Mouse (Mus musculus) limb, embryonic 11.5 days (tissue): ENCODE measurements around the gene Fam129a. TPM values are rescaled to one million over a fixed set of nuclear protein-coding genes. Genes with fewer than 3 reads are reported as not detected.

Experiments used
- ATAC-seq: fragments of 200-750 bp; cut with Nextera tagmentation; 2 replicates; pipeline ENCODE4 v1.8.0; 2017; ENCODE audit warnings: low read depth; ENCODE audit not compliant: insufficient number of reproducible peaks, low FRiP score, low TSS enrichment
- DNase-seq: peaks from one replicate; pipeline ENCODE4 v3.0.0-alpha.2; 2015; ENCODE audit warnings: low spot score
- H3K27ac ChIP-seq: fragments of 300-500 bp; sonication (generic); replicated peaks from 2 replicates; pipeline ENCODE4 v1.5.1; 2014; ENCODE audit warnings: low read depth, mild to moderate bottlenecking, low read length
- H3K27me3 ChIP-seq: fragments of 300-500 bp; sonication (generic); 2 replicates; pipeline ENCODE4 v1.6.1; 2014; ENCODE audit warnings: mild to moderate bottlenecking, low read length, mixed read lengths; ENCODE audit not compliant: control insufficient read depth, insufficient read depth
- H3K36me3 ChIP-seq: fragments of 300-500 bp; sonication (generic); 2 replicates; pipeline ENCODE4 v1.6.1; 2014; ENCODE audit warnings: mild to moderate bottlenecking, low read length, moderate library complexity, mixed read lengths; ENCODE audit not compliant: control insufficient read depth, insufficient read depth
- H3K4me1 ChIP-seq: fragments of 300-500 bp; sonication (generic); 2 replicates; pipeline ENCODE4 v1.6.1; 2014; ENCODE audit warnings: low read length, mixed read lengths; ENCODE audit not compliant: control insufficient read depth, insufficient read depth
- H3K4me2 ChIP-seq: fragments of 300-500 bp; sonication (generic); 2 replicates; pipeline ENCODE4 v1.6.1; 2014; ENCODE audit warnings: low read depth, mild to moderate bottlenecking, moderate library complexity; ENCODE audit not compliant: severe bottlenecking
- H3K4me3 ChIP-seq: fragments of 300-500 bp; sonication (generic); 2 replicates; pipeline ENCODE4 v1.5.1; 2014; ENCODE audit warnings: low read depth, low read length
- H3K9ac ChIP-seq: fragments of 300-500 bp; sonication (generic); 2 replicates; pipeline ENCODE4 v1.6.1; 2014; ENCODE audit warnings: mild to moderate bottlenecking, low read length
- H3K9me3 ChIP-seq: fragments of 300-500 bp; sonication (generic); 2 replicates; pipeline ENCODE4 v1.6.1; 2016; ENCODE audit warnings: low read length; ENCODE audit not compliant: control insufficient read depth
- WGBS: fragments of 180-500 bp; shearing (Covaris S2); extraction: QIAGEN DNeasy Blood & Tissue Kit; methylation state at CpG from one replicate; pipeline ENCODE4 v1.1.7; 2014; 5-methylcytosine and 5-hydroxymethylcytosine counted together
- polyA plus RNA-seq: library from polyadenylated mRNA; unstranded; fragments of >200 nt; fragmentation: Nextera tagmentation; extraction: Ambion mirVana; gene quantifications from 2 replicates; pipeline ENCODE4 v1.2.1, GENCODE M21; 2014

Gene Fam129a
- polyA plus RNA-seq, 1 experiment from 2014 or later: 0.89 TPM

DNA sequence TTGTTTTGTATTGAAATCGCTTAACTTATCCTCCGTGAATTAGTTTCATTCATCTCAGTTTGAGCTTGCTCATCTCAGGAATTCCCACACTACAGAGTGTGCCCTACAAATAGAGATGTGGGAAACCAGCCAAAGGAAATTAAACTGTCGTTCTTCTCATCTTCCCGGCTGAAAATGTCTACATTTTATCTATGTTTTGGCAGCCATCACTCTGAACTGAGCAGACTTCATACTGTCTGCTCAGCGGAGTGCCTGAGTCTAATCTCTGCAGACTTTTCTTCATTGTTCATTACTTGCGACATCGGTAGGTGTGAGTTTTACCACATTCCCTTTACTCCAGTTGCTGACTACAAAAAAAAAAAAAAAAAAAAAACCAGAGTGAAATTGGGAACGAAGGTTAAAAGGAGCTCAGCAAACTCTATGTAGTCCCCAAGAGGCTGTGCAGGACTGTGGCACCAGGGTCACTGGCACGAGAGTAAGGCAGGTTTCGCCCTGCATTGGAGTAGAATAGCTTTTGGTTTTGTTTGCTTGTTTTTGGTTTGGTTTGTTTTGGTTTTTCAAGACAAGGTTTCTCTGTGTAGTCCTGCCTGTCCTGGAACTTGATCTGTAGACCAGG, 43.4 kb downstream of the Fam129a start:
- H3K4me1 ChIP-seq: no peaks in the 10 kb centered on the region
- WGBS: 81% methylated on average over 10 of the region's 10 CpGs
- no peak for ATAC-seq
- no peaks in the 10 kb centered on the region for H3K36me3 ChIP-seq
- H3K9ac ChIP-seq: no peak overlapping the region
- H3K4me2 ChIP-seq: no peak overlapping the region
- H3K4me3 ChIP-seq: no peak overlapping the region
- no peak for DNase-seq
- no peak overlapping the region for H3K27ac ChIP-seq
- no peaks in the 10 kb centered on the region for H3K9me3 ChIP-seq
- H3K27me3 ChIP-seq: no peaks in the 10 kb centered on the region

DNA sequence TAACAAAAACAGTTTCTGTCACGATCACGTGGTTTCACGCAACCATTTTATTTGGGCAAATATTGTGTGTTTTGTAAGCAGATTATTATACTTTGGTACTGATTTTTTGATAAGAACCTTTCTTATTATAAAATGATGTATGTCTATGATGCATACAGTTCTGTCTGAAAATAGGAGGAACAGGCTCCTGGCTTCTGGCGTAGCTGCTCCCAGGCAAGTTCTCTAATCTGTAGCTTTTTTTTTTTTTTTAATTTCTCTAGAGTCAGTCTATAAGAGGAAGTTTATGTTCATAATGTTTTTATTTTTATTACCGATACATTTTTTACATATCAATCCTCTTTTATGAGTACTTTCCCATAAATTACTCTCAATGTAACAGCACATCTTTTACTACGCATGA, 44.6 kb downstream of the Fam129a start:
- ATAC-seq (no peak), DNase-seq (no peak)
- Histone ChIP-seq H3K4me3 (no peak overlapping the region), H3K27ac (no peak overlapping the region), H3K9me3 (no peaks in the 10 kb centered on the region), H3K4me2 (no peak overlapping the region), H3K27me3 (no peaks in the 10 kb centered on the region), H3K4me1 (no peaks in the 10 kb centered on the region), H3K36me3 (no peaks in the 10 kb centered on the region), H3K9ac (no peak overlapping the region)
- 94% methylated on average over 6 of the region's 6 CpGs for WGBS

DNA sequence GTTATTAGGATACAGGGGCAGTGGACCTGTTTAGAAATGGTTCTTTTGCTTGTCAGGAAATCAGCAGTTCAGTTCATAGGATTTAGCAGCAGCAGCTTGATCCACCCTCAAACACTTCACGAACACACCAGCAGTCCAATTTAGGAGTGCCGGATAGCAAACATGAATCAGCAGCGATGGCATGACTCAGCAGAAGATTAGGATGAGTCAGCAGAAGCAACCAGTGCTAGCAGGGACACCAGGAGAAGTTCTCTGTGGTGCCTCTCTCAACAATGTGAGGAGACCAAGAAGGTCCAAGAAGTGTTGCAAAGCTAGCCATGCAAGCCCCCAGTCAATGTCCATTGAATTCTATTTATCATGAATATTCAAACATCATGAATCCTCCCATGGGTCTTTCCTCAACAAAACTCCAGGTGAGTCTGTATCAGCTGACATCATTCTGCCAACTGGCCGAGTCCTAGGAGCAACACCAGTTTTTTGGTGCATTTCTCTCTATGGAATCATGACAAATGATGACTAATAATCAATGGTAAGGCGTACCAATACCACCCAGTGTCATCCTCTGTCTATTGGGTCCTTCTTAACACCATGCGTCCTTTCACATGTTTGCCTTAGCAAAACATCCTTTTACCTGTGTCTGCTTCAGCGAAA, 45.7 kb downstream of the Fam129a start:
- ATAC-seq: no peak
- Histone ChIP-seq H3K27ac (no peak overlapping the region), H3K4me3 (no peak overlapping the region), H3K27me3 (no peaks in the 10 kb centered on the region), H3K4me1 (no peaks in the 10 kb centered on the region), H3K4me2 (no peak overlapping the region), H3K36me3 (no peaks in the 10 kb centered on the region), H3K9ac (no peak overlapping the region), H3K9me3 (no peaks in the 10 kb centered on the region)
- no peak for DNase-seq
- WGBS: 87% methylated on average over 7 of the region's 7 CpGs

DNA sequence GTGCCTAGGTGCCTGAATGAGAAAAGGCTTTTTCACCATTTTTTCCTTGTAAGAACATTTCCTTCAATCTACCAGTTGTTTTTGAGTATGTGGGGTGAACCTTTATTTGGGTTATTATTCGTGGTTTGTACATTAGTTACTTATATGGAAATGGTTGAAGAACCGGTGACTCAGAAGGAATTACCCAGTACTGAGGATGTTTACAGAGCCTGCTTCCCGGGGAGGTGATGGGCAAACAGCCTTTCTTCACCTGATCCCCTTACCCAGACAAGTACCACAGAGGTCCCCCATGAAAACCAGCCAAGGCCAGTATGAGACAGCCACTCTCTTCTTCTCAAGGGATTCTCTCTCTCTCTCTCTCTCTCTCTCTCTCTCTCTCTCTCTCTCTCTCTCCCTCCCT, 47.3 kb downstream of the Fam129a start:
- H3K36me3 ChIP-seq: no peaks in the 10 kb centered on the region
- H3K9ac ChIP-seq: no peak overlapping the region
- H3K4me1 ChIP-seq: no peaks in the 10 kb centered on the region
- no peaks in the 10 kb centered on the region for H3K9me3 ChIP-seq
- no peaks in the 10 kb centered on the region for H3K27me3 ChIP-seq
- DNase-seq: no peak
- no peak overlapping the region for H3K27ac ChIP-seq
- WGBS: 76% methylated on average over 3 of the region's 3 CpGs
- no peak for ATAC-seq
- no peak overlapping the region for H3K4me3 ChIP-seq
- no peak overlapping the region for H3K4me2 ChIP-seq

DNA sequence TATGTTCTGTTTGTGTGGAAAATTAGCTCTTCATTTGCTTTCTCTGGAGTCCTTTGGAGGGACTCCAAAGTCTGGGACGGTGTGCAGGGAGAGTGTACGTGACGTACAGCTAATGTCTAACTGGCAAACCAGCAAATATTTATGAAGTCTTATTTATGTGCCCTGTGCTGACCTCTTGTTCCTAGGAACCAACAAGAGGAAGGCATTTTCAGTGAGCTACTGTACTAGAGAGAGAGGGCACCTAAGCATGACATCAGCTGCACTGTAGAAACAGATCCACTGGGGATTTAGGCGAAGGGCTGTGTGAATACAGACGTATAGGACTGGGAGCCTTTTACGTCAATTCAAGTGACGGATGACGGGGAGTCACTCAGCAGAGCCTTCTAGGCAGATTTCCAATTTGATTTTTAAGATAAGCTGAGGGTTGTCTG, 48.3 kb downstream of the Fam129a start:
- Histone ChIP-seq H3K4me3 (no peak overlapping the region), H3K27me3 (no peaks in the 10 kb centered on the region), H3K4me1 (no peaks in the 10 kb centered on the region), H3K9me3 (no peaks in the 10 kb centered on the region), H3K4me2 (no peak overlapping the region), H3K9ac (no peak overlapping the region), H3K27ac (no peak overlapping the region), H3K36me3 (no peaks in the 10 kb centered on the region)
- ATAC-seq (no peak), DNase-seq (no peak)
- WGBS: 82% methylated on average over 8 of the region's 8 CpGs

DNA sequence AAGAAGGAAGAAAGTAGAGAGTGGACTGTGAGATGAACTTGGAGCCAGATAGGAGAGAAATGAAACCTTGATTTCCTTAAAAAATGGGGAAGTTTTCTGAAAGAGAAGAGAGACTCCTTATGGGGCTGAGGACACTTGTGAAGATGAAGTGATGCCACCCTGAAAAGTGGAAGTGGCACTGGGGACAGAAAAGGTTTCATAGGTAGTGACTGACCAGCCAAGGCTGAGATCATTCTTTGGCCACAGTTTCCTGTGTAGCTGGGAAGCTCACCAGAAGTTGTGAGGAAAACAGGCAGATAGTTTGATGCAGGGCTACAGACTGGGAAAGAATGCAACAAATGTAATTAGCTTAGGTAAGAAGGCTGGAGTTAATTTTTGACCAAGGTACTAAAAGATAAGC, 49.7 kb downstream of the Fam129a start:
- H3K27me3 ChIP-seq: no peaks in the 10 kb centered on the region
- H3K4me1 ChIP-seq: no peaks in the 10 kb centered on the region
- no peak for DNase-seq
- no peak overlapping the region for H3K9ac ChIP-seq
- ATAC-seq: no peak
- no peak overlapping the region for H3K4me2 ChIP-seq
- no peaks in the 10 kb centered on the region for H3K36me3 ChIP-seq
- H3K4me3 ChIP-seq: no peak overlapping the region
- H3K27ac ChIP-seq: no peak overlapping the region
- no peaks in the 10 kb centered on the region for H3K9me3 ChIP-seq

DNA sequence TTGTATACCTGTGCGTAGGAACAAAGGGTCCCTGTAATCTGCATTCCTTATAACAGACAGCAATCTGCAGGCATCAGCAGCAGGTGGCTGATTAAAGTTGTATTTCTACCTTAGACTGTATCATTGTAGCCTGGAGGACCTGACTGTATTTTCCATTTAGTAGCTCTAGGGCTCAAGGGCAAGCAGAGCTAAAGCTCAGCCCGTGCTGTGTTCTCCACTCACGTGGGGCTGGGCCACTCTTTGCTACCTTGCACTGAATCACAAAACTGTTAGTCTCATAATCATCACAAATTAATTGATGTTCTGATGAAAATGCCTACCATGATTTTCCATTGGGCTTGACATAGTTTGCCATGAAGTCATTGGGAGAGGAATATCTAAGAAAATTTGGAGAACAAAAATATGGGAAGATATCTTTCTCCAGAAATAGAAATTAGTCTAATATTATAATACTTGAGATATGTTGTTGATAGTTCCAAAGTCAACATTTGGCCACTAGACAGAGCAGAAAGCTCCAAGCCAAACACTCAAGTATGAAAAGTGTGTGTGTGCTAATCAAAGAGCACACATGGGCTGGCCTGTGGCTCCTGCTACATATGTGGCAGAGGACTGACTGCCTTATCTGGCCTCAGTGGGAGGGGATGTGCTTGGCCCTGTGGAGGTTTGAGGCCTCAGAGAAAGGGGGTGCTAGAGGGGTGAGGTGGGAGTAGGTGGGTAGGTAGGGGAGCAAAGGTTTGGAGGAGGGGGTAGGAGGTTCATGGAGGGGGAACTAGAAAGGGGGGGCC, 53.6 kb downstream of the Fam129a start:
- ATAC-seq (no peak), DNase-seq (no peak)
- 87% methylated on average over 3 of the region's 3 CpGs for WGBS
- H3K27me3 ChIP-seq: no peaks in the 10 kb centered on the region
- H3K9ac ChIP-seq: no peak overlapping the region
- H3K9me3 ChIP-seq: no peaks in the 10 kb centered on the region
- no peaks in the 10 kb centered on the region for H3K4me1 ChIP-seq
- no peak overlapping the region for H3K4me3 ChIP-seq
- H3K27ac ChIP-seq: no peak overlapping the region
- no peaks in the 10 kb centered on the region for H3K36me3 ChIP-seq
- no peak overlapping the region for H3K4me2 ChIP-seq

DNA sequence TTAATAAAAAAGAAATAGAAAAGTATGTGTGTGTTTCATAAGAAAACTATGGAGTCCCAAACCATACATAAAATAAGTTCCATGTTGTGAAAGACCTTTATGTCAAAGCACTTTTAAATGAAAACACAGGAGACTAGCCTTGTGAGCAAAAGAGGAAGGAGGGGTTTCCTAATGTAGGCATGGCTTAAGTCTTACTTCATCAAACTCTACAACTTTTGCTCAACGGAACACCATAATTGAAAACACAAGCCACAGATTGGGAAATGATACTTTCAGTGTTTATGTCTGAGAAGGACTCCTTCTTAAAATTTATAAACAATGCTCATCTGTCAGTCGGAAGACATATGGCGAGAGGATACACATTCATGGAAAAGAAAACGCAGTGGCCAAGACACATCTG, 54.3 kb downstream of the Fam129a start:
- H3K4me1 ChIP-seq: no peaks in the 10 kb centered on the region
- DNase-seq (no peak), ATAC-seq (no peak)
- H3K4me3 ChIP-seq: no peak overlapping the region
- WGBS: 83% methylated on average over 4 of the region's 4 CpGs
- H3K4me2 ChIP-seq: no peak overlapping the region
- H3K36me3 ChIP-seq: no peaks in the 10 kb centered on the region
- no peaks in the 10 kb centered on the region for H3K9me3 ChIP-seq
- H3K27me3 ChIP-seq: no peaks in the 10 kb centered on the region
- H3K27ac ChIP-seq: no peak overlapping the region
- no peak overlapping the region for H3K9ac ChIP-seq
